Mouse (Mus musculus): ENCODE measurements at regions not wholly inside any gene's neighbourhood (a gene's known extent, or its start where the extent isn't known, plus 50 kb on each side); places are given as distances from the start of the nearest gene placed in this dataset.

DNA sequence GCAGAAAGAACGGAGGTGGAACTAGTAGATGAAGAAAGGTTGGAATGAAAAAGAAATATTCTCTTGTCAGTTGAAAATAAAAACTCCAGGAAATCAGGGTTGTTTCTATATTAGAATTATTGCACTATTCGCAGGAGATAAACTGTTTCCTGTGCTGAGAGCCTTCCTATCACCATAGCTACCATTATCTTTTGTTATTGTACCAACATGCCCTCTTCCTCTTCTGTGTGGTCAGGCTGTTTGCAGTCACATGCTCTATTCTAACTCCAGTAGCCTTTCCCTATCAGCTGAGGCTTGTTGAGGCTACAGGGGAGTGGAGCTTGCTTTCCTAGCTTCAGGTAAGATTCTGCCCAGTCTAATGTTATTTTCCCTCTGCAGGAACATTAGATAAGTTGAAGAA lies 263.0 kb upstream of the Mad2l1 start:
- Histone ChIP-seq H3K4me2 (replicated peaks; ENCODE audit: low read depth, low read length) (no peak overlapping the region), H3K27ac (ENCODE audit: low read depth, low read length) (no peak overlapping the region), H3K4me3 (ENCODE audit: low read length) (no peak overlapping the region), H3K4me1 (ENCODE audit: control insufficient read depth, insufficient read depth, low read length) (no peaks in the 10 kb centered on the region), H3K9me3 (ENCODE audit: control insufficient read depth, low read length) (no peaks in the 10 kb centered on the region), H3K9ac (ENCODE audit: low read depth, low read length) (no peak overlapping the region), H3K36me3 (ENCODE audit: control insufficient read depth, insufficient read depth, low read length) (no peaks in the 10 kb centered on the region), H3K27me3 (ENCODE audit: control insufficient read depth, insufficient read depth, low read length) (no peaks in the 10 kb centered on the region)
- no peak for ATAC-seq (ENCODE audit: low FRiP score, low TSS enrichment)
- WGBS: 68% methylated on average over 2 of the region's 2 CpGs

GRCm38 (mm10) chr6:66274737-66275136 lies 260.5 kb upstream of the Mad2l1 start:
- H3K9me3 ChIP-seq (ENCODE audit: control insufficient read depth, low read length): no peaks in the 10 kb centered on the region
- no peak overlapping the region for H3K4me3 ChIP-seq (ENCODE audit: low read length)
- no peak overlapping the region for H3K4me2 ChIP-seq (replicated peaks; ENCODE audit: low read depth, low read length)
- H3K27me3 ChIP-seq (ENCODE audit: control insufficient read depth, insufficient read depth, low read length): no peaks in the 10 kb centered on the region
- H3K9ac ChIP-seq (ENCODE audit: low read depth, low read length): no peak overlapping the region
- ATAC-seq (ENCODE audit: low FRiP score, low TSS enrichment): no peak
- no peaks in the 10 kb centered on the region for H3K4me1 ChIP-seq (ENCODE audit: control insufficient read depth, insufficient read depth, low read length)
- H3K27ac ChIP-seq (ENCODE audit: low read depth, low read length): no peak overlapping the region
- no peaks in the 10 kb centered on the region for H3K36me3 ChIP-seq (ENCODE audit: control insufficient read depth, insufficient read depth, low read length)
- 87% methylated on average over 4 of the region's 4 CpGs for WGBS

DNA sequence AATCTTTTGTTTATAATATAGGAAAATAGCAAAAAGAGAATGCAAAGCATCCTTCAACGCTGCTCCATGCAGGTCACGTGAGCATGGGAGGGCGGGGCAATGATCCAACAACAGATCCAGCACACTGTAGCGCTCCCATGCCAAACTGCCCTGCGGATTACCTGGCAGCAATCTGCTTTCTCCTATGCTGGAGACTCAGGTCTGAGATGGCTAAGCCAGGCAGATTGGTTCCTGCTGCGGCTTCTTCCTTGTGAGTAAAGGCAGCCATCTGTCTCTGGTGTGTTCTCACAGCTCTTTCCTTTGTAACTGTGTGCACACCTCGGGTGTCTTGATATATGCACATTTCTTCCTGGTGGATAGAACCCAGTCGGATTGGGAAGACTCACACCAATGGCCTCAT lies 254.5 kb upstream of the Mad2l1 start:
- no peaks in the 10 kb centered on the region for H3K27me3 ChIP-seq (ENCODE audit: control insufficient read depth, insufficient read depth, low read length)
- no peak overlapping the region for H3K4me3 ChIP-seq (ENCODE audit: low read length)
- 92% methylated on average over 8 of the region's 8 CpGs for WGBS
- H3K4me2 ChIP-seq (replicated peaks; ENCODE audit: low read depth, low read length): no peak overlapping the region
- no peaks in the 10 kb centered on the region for H3K36me3 ChIP-seq (ENCODE audit: control insufficient read depth, insufficient read depth, low read length)
- H3K4me1 ChIP-seq (ENCODE audit: control insufficient read depth, insufficient read depth, low read length): no peaks in the 10 kb centered on the region
- no peaks in the 10 kb centered on the region for H3K9me3 ChIP-seq (ENCODE audit: control insufficient read depth, low read length)
- no peak overlapping the region for H3K9ac ChIP-seq (ENCODE audit: low read depth, low read length)
- ATAC-seq (ENCODE audit: low FRiP score, low TSS enrichment): no peak
- no peak overlapping the region for H3K27ac ChIP-seq (ENCODE audit: low read depth, low read length)

- no peak overlapping the region for H3K4me3 ChIP-seq (ENCODE audit: low read length)
- H3K36me3 ChIP-seq (ENCODE audit: control insufficient read depth, insufficient read depth, low read length): no peaks in the 10 kb centered on the region
- H3K9me3 ChIP-seq (ENCODE audit: control insufficient read depth, low read length): no peaks in the 10 kb centered on the region
- ATAC-seq (ENCODE audit: low FRiP score, low TSS enrichment): no peak
- no peak overlapping the region for H3K27ac ChIP-seq (ENCODE audit: low read depth, low read length)
- 73% methylated on average over 6 of the region's 6 CpGs for WGBS
- H3K9ac ChIP-seq (ENCODE audit: low read depth, low read length): no peak overlapping the region
- no peak overlapping the region for H3K4me2 ChIP-seq (replicated peaks; ENCODE audit: low read depth, low read length)
- no peaks in the 10 kb centered on the region for H3K4me1 ChIP-seq (ENCODE audit: control insufficient read depth, insufficient read depth, low read length)
- H3K27me3 ChIP-seq (ENCODE audit: control insufficient read depth, insufficient read depth, low read length): no peaks in the 10 kb centered on the region
Measured at GRCm38 (mm10) chr6:66282566-66283115, 252.5 kb upstream of the Mad2l1 start.

- H3K4me2 ChIP-seq (replicated peaks; ENCODE audit: low read depth, low read length): no peak overlapping the region
- no peaks in the 10 kb centered on the region for H3K36me3 ChIP-seq (ENCODE audit: control insufficient read depth, insufficient read depth, low read length)
- H3K4me3 ChIP-seq (ENCODE audit: low read length): no peak overlapping the region
- 89% methylated on average over 4 of the region's 4 CpGs for WGBS
- H3K27me3 ChIP-seq (ENCODE audit: control insufficient read depth, insufficient read depth, low read length): no peaks in the 10 kb centered on the region
- no peaks in the 10 kb centered on the region for H3K4me1 ChIP-seq (ENCODE audit: control insufficient read depth, insufficient read depth, low read length)
- no peaks in the 10 kb centered on the region for H3K9me3 ChIP-seq (ENCODE audit: control insufficient read depth, low read length)
- H3K27ac ChIP-seq (ENCODE audit: low read depth, low read length): no peak overlapping the region
- no peak for ATAC-seq (ENCODE audit: low FRiP score, low TSS enrichment)
- no peak overlapping the region for H3K9ac ChIP-seq (ENCODE audit: low read depth, low read length)
Measured at GRCm38 (mm10) chr6:66283521-66283920, 251.7 kb upstream of the Mad2l1 start.

DNA sequence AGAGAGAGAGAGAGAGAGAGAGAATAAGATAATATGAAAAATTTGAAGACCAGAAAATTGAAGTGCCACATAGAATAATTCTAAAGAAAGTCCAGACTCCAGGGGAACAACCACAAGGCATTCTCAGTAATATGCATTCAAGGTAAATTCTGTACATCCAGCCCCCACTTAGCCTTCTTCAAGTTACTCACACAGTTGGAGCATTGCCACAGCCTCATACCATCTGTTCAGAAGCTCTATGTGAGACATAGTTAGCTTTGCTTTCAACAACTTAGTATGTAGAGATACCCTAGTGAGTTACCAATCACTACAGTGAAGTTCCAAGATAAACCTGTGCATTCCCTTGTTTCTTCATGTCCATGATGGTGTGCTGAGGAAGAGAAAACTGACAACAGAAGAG lies 247.6 kb upstream of the Mad2l1 start:
- H3K4me2 ChIP-seq (replicated peaks; ENCODE audit: low read depth, low read length): no peak overlapping the region
- H3K36me3 ChIP-seq (ENCODE audit: control insufficient read depth, insufficient read depth, low read length): no peaks in the 10 kb centered on the region
- no peaks in the 10 kb centered on the region for H3K4me1 ChIP-seq (ENCODE audit: control insufficient read depth, insufficient read depth, low read length)
- H3K27ac ChIP-seq (ENCODE audit: low read depth, low read length): no peak overlapping the region
- no peaks in the 10 kb centered on the region for H3K27me3 ChIP-seq (ENCODE audit: control insufficient read depth, insufficient read depth, low read length)
- ATAC-seq (ENCODE audit: low FRiP score, low TSS enrichment): no peak
- no peak overlapping the region for H3K9ac ChIP-seq (ENCODE audit: low read depth, low read length)
- H3K4me3 ChIP-seq (ENCODE audit: low read length): no peak overlapping the region
- no peaks in the 10 kb centered on the region for H3K9me3 ChIP-seq (ENCODE audit: control insufficient read depth, low read length)

GRCm38 (mm10) chr6:66289196-66289595 lies 246.0 kb upstream of the Mad2l1 start:
- Histone ChIP-seq H3K4me1 (ENCODE audit: control insufficient read depth, insufficient read depth, low read length) (no peaks in the 10 kb centered on the region), H3K9ac (ENCODE audit: low read depth, low read length) (no peak overlapping the region), H3K9me3 (ENCODE audit: control insufficient read depth, low read length) (no peaks in the 10 kb centered on the region), H3K4me3 (ENCODE audit: low read length) (no peak overlapping the region), H3K4me2 (replicated peaks; ENCODE audit: low read depth, low read length) (no peak overlapping the region), H3K36me3 (ENCODE audit: control insufficient read depth, insufficient read depth, low read length) (no peaks in the 10 kb centered on the region), H3K27ac (ENCODE audit: low read depth, low read length) (no peak overlapping the region), H3K27me3 (ENCODE audit: control insufficient read depth, insufficient read depth, low read length) (no peaks in the 10 kb centered on the region)
- WGBS: 67% methylated on average over 3 of the region's 3 CpGs
- no peak for ATAC-seq (ENCODE audit: low FRiP score, low TSS enrichment)

DNA sequence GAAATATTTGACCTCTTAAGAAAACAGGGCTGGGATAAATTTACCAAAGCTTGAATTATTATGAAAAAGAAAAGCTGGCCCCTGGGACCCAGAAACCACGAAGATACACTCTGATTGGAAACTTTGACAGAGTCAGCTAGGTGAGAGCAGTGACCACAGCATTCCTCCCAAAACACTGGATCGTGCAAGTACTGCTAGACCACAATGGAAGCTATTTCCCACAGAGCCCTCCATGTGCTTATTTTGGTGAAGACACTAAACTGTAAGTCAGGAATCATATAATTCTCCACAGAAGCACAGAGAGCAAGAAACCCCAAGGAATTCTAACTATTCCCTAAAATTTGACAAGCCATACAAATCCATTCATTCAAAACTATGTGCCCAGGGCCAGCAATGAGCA lies 243.6 kb upstream of the Mad2l1 start:
- Histone ChIP-seq H3K9ac (ENCODE audit: low read depth, low read length) (no peak overlapping the region), H3K27me3 (ENCODE audit: control insufficient read depth, insufficient read depth, low read length) (no peaks in the 10 kb centered on the region), H3K4me2 (replicated peaks; ENCODE audit: low read depth, low read length) (no peak overlapping the region), H3K9me3 (ENCODE audit: control insufficient read depth, low read length) (no peaks in the 10 kb centered on the region), H3K36me3 (ENCODE audit: control insufficient read depth, insufficient read depth, low read length) (no peaks in the 10 kb centered on the region), H3K4me3 (ENCODE audit: low read length) (no peak overlapping the region), H3K4me1 (ENCODE audit: control insufficient read depth, insufficient read depth, low read length) (no peaks in the 10 kb centered on the region), H3K27ac (ENCODE audit: low read depth, low read length) (no peak overlapping the region)
- ATAC-seq (ENCODE audit: low FRiP score, low TSS enrichment): no peak
- 85% methylated on average over 2 of the region's 2 CpGs for WGBS

DNA sequence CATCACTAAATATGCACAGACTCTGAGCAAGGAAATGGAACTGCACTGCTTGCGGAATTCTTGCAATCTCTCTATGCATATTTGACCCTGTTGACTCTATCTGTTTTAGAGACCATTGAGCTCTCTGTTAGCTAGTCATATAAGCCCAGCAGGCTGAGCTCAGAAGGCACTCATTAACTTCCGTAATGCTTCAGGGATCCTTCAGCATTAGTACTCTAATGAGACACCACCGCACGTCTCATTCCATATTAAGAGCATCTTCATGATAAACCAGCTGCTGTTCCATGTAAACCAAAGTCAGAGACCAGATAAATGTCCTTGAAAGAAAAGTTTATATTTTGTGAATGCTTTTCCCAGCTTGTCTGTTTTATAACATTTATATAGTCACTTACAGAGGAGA lies 237.1 kb upstream of the Mad2l1 start:
- no peak overlapping the region for H3K4me3 ChIP-seq (ENCODE audit: low read length)
- no peak for ATAC-seq (ENCODE audit: low FRiP score, low TSS enrichment)
- WGBS: 90% methylated on average over 4 of the region's 4 CpGs
- no peak overlapping the region for H3K27ac ChIP-seq (ENCODE audit: low read depth, low read length)
- no peak overlapping the region for H3K4me2 ChIP-seq (replicated peaks; ENCODE audit: low read depth, low read length)
- no peaks in the 10 kb centered on the region for H3K36me3 ChIP-seq (ENCODE audit: control insufficient read depth, insufficient read depth, low read length)
- no peaks in the 10 kb centered on the region for H3K27me3 ChIP-seq (ENCODE audit: control insufficient read depth, insufficient read depth, low read length)
- H3K9ac ChIP-seq (ENCODE audit: low read depth, low read length): no peak overlapping the region
- H3K4me1 ChIP-seq (ENCODE audit: control insufficient read depth, insufficient read depth, low read length): no peaks in the 10 kb centered on the region
- H3K9me3 ChIP-seq (ENCODE audit: control insufficient read depth, low read length): no peaks in the 10 kb centered on the region

- Histone ChIP-seq H3K36me3 (ENCODE audit: control insufficient read depth, insufficient read depth, low read length) (no peaks in the 10 kb centered on the region), H3K9ac (ENCODE audit: low read depth, low read length) (no peak overlapping the region), H3K4me1 (ENCODE audit: control insufficient read depth, insufficient read depth, low read length) (no peaks in the 10 kb centered on the region), H3K4me3 (ENCODE audit: low read length) (no peak overlapping the region), H3K4me2 (replicated peaks; ENCODE audit: low read depth, low read length) (no peak overlapping the region), H3K9me3 (ENCODE audit: control insufficient read depth, low read length) (no peaks in the 10 kb centered on the region), H3K27ac (ENCODE audit: low read depth, low read length) (no peak overlapping the region), H3K27me3 (ENCODE audit: control insufficient read depth, insufficient read depth, low read length) (no peaks in the 10 kb centered on the region)
- no peak for ATAC-seq (ENCODE audit: low FRiP score, low TSS enrichment)
Measured at GRCm38 (mm10) chr6:66300189-66300588, 235.0 kb upstream of the Mad2l1 start.
